Mouse (Mus musculus) embryo, embryonic 10 days (tissue): ENCODE measurements around the gene Cdhr2.

Source experiments
- DNase-seq: peaks from one replicate; pipeline ENCODE4 v3.0.0-alpha.2; 2015; ENCODE audit warnings: low spot score

Gene Cdhr2

DNA sequence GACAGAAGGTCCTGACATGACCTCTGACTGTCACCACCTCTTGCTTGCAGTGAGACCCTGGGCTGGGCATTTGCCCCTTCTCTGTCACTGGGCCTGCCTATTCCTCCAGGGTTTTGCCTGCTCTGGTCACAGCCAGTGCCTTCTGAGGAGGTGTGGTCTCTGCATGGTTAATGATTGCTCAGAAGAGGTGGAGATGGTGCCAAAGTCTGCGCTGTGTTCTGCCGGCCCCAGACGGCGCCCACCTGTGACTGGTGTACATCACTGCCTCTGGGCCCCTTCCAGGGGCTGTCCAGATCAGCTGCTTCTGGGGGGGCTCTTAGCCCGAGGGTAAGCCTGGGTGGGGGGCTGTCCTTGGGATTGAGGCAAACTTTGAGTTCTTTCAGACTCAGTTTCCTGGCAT, at the start of gene Cdhr2:
Gene Cdhr2, plus strand, starts transcription at position 219 of the 400 bp plus-strand sequence.
- DNase-seq = no peak

DNA sequence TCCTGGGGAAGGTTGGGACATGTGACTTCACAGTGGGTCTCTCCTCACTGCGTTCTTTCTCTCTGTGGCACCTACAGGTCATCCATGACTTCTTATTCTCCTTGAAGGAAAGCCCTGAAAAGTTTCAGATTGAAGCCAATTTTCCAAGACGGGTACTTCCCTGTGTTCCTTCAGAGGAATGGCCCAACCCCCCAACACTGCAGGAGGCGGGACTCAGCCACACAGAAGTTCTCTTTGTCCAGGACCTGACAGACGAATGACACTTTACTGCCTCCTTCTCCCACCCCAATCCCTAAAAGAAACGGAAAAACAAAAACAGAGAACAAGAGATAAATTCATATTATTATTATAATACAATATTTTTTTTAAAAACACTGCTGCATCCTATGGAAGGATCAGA, 40.4 kb upstream of the Cdhr2 start:
- no peak for DNase-seq

DNA sequence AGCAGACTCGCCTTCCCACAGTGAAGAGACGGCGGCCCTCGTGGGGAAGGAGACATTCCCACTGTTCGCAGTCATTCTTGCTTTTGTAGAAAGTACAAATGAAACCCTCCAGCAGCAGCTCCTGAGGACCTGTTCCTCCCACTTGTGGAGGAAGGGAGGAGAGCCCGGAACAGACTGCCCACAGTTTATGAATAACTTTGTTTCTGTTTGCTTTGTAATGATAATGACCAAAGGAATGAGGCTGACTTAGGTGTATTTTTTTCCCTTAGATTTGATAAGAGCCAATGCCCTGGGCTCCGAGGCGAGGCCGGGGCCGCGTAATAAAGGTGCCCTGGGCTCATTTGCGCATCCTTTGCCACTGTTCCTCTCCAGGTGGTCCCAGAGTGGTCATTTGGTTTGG, 39.9 kb upstream of the Cdhr2 start:
- DNase-seq = no peak

DNA sequence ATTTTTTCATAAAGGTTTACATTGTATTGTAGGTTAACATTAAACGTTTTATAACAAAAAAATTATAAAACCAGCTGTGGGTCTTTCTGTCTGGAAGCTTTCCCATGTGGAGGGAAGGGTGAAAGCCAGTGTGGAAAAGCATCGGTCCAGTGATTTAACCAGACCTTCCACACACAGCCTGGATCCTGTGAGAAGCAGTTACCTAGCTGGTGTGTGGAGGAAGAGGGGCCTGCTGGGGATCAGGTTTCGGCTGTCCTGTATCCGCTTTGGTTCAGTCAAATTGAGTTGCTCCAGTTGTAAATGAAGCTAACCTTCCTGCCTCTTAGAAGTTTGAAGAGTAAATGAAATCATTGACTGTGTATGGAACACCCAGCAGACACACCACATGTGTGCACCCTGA, 37.3 kb upstream of the Cdhr2 start:
- no peak for DNase-seq

DNA sequence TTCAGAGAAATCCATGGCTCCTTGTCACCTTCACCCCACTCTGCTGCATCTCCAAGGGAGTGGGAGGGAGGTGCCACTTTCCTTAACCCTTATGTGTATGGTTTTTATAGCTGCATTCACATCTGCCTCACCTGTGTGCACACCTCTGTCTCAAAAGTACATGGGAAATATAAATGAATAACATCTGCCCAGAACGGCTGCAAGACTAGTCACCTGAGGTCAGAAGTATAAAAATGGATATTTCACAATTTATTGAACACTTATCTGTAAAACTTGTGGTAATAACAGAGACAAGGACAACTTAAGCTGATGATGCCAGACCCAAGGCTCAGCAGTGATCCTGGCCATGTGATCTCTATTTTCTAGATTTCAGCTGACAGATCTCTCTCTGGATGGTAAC, 36.8 kb upstream of the Cdhr2 start:
- DNase-seq = no peak

DNA sequence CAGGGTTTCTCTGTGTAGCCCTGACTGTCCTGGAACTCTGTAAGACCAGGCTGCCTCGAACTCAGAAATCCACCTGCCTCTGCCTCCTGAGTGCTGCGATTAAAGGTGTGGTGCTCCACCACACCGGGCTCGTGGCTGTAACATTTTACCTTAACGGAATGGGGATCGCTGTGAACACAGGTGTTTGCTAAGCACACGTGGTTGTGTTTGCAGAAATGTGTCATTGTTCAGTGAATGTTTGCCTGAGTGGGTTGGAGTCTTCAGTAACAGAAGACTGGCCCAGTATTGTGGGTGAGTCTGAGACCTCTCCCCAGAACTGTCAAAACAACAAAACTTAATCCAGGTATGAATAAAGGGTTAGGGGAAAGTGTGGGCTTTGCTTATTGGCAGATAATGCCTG, 36.2 kb upstream of the Cdhr2 start:
- no peak for DNase-seq

DNA sequence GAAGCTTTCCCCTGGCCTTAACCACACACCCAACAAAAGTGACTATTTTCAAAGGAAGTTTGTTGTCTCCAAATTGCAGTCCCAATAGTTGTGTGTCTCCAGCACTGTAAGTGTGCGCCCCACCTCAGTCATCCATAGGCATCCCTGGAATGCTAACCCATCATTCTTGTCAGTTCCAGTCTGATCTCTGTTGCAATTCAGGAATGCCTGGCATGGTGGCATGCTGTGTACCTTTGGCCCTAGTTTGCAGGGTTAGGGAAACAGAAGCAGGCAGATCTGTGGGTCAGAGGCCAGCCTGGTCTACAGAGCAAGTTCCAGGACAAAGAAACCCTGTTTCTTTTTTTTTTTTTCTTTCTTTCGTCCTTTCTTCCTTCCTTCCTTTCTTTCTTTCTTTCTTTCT, 30.8 kb upstream of the Cdhr2 start:
- peak; percentile 35 for DNase-seq

DNA sequence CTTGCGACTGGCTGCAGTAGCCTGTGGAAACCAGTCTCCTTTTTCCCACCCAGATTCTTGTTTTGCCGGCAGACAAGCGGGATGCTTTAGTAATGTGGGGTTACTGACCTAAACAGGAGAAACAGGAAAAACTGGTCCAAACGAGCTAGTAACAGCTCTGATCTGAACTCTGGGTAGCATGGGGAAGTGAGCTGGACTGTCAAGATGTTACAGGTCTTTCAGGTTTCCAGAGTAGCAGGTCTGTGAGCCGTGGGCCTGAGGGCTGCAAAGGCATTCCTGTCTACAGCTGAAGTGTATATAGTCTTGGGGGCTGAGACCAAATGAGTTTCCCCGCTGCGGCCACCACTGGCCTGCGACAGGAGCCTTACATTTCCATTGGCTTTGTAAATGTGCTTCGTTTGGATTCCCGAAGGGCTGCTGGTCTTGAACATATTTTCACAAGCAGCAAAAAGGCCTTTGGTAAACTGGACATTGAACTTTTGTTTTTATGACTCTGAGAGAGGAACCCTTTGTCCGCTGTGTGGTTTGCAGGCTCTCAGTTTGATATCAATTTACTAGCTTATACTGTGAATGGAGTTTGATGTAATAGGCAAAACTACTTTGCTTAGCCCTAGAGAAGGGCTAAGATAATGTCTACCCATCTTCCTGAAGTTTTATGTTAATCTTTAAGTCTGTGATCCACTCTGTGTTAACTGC, 25.2 kb upstream of the Cdhr2 start:
- DNase-seq = peak; percentile 70

DNA sequence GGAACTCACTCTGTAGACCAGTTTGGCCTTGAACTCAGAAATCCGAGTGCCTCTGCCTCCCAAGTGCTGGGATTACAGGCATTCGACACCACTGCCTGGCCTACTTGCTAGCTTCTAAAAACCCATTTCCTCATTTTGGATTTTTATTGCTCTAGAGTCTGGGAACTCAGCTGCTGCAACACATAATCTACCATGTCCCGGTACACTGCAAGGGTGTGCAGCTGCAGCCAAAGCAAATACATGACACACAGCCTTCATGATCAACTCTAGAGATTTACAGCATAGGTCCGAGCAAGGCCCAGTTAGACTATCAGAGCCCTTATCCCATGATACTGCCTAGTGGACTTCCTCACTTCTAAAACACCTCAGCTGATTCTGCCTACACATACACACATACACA, 23.0 kb upstream of the Cdhr2 start:
- no peak for DNase-seq

DNA sequence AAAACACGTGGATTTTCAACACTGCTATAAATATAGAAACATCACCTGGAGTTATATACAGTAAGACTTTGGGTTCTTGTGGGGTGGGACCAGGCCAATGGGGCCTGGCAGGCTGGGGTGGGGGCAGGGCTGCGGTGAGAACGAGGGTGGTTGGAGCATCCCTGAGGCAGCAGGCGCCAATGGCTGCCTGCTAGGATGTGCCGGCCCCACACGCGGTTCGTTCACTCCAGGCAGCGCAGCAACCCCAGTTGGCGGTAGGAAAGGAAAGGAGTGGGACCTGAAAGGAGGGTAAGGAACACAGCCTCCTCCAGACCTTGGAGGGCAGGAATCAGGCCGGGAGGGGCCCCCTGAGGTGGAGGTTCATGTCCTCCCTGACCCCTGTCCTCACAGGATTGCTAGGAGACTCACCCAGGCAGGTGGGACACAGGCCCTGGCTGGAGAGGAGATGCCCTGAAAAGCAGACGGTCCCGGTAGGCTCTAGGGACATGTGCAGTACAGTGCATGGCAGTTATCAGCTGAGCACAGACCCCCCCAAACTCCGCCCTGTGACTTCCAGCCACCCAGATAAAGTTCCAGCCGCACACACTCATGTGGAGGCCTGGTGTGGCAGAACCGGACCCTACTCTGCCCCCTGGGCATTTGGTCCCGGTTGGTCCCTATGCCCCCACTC, 20.9 kb upstream of the Cdhr2 start:
- no peak for DNase-seq

DNA sequence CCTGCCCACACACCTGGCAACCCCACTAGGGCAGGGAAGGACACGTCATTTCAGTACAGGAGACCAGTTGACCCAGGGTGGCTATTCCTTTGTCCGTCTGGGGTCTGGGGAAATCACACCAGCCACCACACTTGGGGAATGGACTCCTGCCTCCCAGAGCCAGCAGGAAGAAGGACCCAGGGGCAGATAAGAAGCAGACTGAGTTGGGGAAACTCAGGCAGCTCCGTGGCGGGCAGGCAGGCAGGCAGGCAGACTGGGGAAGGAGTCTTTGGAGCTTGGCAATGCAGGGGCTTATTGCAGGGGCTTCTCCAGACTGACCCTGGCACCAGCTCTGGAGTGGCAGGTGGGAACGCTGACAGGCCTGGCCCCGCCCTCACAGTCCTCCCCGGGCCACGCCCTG, 20.0 kb upstream of the Cdhr2 start:
- DNase-seq = no peak

DNA sequence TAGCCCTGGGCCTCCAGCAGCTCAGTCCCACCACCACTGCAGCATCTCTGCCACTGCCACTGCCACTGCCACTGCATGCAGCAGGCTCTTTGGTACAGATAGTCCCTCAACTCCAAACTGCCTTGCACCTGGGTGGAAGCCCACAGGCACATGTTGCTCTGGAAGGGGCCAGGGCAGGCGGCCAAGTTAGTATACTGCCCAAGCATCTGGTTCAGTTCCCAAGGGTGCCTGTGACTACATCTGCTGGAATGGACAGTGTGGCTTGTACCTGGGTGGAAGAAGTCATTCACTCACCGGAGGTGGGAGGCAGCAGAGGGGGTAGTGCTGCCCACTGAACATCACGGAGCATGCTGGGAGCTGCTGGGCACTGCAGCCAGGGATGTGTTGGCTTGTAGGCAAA, 18.0 kb upstream of the Cdhr2 start:
- DNase-seq = no peak

DNA sequence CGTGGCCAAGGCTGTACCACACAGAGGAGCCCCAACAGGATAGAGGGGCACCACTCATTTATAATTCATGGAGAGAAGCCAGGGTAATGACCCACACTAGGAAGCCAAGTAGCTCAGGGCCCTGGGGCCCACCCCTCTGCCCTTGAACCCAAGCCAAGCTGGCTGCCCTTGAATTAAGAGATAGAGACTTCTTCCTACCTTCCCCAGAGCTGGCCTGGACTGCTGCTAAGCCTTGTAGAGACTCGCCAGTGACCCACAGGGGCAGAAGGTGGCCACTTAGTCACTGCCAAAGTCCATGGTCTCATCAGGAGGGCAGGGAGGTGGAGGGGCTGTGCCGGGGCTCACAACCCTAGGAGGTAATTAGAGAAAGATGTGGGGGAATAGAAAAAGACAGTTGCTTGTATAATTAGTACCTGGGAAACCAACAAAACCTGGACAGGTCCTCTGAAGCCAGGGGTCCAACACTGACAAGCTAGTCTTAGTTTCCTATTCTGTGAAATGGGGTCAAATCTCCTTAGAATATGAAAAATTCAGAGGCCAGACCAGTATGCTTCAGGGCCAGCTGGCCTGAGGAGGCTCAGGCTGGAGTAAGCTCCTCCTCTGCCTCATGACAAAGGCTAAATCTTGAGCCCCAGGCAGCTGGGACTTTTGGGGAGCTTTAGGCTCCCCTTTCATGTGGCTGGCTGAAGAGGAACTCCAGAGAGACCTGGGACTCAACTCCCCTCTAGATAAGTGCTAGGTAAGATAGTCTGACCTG, 16.9 kb upstream of the Cdhr2 start:
- DNase-seq = no peak

DNA sequence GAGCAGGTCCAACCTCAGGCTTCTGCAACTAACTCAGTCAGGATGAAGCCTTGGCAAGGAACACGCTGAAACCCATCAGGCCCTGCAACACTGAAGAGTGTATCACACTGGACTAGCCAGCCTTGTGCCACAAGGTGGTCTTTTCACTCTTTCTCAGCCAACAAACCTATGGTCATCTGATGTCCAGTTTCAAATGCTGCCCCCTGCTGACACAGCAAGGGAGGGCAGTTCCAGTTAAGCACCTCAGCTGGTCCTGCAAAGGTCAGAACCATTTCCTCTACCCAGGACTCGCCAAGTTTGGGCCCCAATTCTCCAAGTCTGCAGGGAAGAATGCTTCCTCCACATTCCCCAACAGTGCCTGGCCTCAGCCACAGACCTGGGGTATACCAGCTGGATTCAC, 16.1 kb upstream of the Cdhr2 start:
- peak; percentile 85 for DNase-seq

DNA sequence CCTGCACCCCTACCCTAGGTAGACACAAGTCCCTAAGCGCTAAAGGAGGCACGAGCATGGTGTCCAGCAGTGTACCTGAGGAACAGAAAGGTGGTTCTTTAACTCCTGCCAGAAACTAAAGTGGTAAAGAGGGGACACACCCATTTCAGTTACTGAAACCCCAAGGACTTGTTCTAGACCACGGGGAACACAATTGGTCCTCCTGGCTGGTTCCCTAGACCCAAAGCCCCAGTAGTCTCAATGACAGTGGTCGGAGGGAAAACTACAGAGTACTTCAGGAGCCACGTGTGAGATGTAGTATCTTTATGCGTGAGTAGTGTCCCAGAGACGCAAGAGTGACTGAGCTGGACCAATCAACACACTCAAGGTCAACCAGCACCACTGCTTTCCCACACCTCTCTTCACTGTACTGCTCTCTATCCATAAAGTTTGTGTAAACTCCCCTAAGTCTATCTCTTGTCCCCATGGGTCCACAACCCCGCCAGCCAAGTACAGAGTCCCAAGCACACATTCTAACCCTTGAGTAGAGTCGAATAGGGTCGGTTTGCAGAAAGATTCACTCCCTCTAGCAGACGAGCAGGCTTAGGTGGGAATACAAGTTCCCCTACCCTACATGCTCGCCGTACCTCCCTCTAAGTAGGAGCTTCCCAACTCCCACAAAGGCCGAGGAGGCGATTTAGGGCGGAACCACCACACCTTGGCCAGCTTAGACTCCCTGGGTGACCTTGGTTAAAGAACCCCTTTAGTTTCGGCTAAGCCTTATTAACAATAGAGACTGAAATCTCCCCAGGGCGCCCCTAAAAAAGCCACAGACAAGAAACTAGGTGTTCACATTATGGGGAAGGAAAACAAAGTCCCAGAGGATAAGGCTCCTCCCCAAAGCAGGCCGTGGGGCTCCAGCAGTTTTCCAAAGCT, 14.9 kb upstream of the Cdhr2 start:
- DNase-seq = peak; percentile 38

DNA sequence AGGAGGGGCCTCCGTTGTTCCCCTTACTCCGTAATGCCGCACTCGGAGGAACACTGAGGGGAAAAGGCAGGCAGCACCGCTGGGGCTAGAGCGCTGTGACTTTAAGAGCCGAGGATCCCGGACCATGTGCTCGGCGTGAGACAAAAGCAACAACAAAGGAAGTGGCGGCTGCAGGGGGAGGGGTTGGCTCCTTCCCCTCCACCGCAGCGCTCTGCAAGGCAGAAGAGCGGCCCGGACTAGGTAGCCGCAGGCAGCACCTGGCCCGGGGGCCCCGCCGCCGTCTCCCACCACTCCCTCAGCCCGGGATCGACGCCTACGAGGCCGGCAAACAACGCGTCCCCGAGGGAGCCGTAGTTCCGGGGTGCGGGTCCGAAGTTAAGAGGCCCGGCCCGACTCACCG, 14.2 kb upstream of the Cdhr2 start:
- peak; percentile 87 for DNase-seq

DNA sequence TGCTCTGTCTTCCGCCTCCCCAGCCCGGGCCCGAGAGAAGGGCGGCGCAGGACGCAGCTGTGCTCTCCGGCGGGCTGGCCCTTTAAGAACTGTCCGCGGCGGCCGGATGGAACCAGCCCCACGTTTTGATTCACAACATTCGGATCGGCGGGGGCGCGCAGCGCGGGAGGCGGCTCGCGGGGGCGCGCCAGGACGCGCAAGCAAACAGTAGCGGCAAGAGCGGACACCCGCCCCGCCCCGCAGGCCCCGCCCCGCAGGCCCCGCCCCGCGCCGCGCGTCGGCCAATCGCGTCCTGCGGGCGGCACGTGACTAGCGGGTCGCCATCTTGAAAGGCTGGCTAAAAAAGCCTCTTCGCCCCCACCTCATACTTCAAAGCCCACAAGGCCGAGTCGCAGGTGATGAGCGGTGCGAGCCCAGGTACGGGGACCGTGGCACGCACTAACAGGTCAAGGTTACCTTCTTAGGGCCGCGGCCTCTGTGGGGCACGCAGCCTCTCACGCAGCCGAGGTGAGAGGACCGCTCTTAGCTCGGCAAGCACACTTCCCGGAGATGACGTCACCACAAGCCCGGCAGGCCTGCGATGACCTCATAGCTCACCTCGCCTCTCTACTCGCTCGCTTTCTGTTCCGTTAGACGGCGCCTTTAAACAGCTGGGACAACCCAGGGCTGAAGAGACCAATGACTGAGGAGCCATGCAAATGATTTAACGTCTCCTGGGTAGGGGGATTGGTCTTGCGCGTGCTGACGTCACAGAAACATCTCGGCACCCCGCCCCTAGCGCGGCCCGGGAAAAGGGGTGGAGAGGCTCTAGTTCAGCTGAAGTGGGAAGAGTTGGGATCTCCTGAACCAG, 13.5 kb upstream of the Cdhr2 start:
- DNase-seq = peak; percentile 96

DNA sequence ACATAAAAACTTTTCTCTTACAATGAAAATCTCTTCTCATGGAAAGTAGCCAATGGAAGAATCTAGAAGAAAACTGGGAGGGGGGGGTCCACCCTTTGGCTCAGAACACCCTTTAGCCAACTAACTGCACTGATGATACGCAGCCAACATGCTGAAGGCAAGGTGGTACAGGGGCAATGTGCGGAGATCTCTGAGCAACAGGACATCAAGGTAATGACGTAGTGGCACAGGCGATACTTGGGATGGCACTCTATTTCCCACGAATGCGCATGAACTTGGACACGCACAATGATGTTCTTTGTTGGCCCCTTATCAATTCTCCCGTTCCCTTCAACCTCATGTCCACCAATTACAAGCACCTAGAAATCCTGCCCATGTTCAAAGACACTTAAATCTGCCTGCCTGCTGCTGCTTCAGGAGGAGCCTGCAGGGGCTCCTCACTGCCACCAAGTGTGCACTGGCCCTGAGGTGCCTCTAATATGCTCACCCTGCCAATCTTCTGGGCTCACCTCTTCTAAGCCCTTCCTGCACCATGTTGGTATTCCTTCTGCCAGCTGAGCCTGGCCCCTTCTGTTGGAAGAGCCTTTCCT, 11.0 kb upstream of the Cdhr2 start:
- no peak for DNase-seq

DNA sequence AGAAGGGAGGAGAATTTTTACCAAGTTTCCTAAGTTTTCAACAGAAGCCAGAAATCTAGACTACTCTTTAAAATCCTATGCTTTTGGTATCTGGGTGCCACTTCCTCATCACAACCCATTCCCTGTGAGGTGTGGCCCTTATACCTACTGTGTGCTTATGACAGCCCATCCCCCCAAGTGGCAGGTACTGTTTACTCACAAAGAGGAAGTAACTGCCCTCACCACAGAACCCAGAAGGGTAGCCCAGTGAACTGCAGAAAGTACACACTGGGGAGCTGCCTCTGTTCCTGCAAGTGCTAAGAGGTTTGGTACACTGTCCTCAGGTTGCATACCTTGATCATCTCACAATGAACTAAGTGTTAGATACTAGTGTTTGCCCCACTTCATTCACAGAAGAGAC, 9.5 kb upstream of the Cdhr2 start:
- no peak for DNase-seq

DNA sequence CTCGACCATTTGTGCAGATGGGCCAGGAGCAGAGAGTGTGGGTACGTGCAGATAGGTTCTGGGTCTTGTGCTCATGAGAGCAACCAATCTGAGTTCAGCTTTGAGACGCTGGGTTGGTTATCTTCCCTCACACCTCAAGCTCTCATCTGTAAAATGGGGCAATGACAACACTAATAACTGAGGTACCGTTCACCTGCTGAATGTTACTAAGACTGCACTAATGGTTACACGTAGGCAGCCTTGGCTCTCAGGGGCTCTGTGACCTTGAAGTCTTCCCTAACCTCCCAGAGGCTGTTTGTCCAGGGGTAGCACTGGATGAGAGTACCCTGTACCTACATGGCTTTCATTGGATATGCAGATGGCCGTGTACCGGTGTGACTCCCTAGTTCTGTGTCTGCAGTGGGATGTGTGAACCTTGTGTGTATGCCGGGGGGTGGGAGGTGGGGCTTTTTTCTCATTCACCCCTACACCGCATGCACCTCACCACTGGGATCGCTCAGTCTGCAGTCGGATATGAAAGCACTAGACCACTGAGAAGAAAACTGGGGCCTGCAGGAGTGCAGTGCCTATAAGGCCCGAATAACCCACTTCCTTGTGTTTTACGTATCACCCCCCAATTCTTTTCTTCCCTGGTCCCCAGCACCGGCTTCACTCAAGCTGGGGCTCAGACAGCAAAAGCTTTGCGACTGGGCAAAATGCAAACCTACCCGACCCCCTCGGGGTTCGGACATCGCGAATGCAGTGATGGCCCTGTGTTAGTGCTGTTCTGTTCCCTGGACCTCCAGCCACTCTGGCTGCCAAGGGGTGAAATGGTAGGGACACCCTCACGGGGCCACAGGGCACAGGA, 8.3 kb upstream of the Cdhr2 start:
- no peak for DNase-seq
